Mouse (Mus musculus): ENCODE measurements around the gene Clock. TPM values are rescaled to one million over a fixed set of nuclear protein-coding genes. Genes with fewer than 3 reads are reported as not detected.

The Clock gene
- polyA plus RNA-seq, 1 experiment from 2014 or later = 15.2 TPM

DNA sequence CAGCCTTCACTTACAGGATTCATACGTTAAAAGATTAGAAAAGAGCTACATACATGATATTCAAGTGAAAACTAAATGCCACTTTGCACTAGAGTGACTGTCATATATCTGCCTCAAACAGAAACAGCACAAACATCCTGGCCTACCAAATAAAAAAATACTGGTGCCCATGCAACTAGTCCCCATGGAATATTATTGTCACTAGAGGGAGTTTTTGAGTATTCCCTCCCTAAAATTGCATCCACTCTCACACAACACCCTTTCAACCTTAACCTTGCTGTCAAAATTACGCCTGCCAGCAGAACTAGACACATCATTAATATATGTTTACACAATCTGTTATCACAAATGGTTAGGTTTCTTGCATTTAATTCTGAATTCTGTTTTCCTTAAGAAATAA is 2.6 kb downstream of the Clock start:
- Histone ChIP-seq H3K27me3 (ENCODE audit: control insufficient read depth, insufficient read depth, low read length) (no peaks in the 10 kb centered on the region), H3K36me3 (ENCODE audit: control insufficient read depth, insufficient read depth, low read length) (no peaks in the 10 kb centered on the region), H3K4me3 (ENCODE audit: low read depth, low read length) (no peak overlapping the region), H3K9ac (ENCODE audit: low read length) (no peak overlapping the region), H3K9me3 (ENCODE audit: control insufficient read depth, low read length) (no peaks in the 10 kb centered on the region), H3K4me2 (ENCODE audit: low read depth, low read length, severe bottlenecking) (no peak overlapping the region), H3K27ac (ENCODE audit: low read depth, low read length) (no peak overlapping the region), H3K4me1 (replicated peaks; ENCODE audit: control insufficient read depth, insufficient read depth, low read length) (no peaks in the 10 kb centered on the region; the same call in 1 of the 2 replicates)
- 87% methylated on average over 2 of the region's 2 CpGs for WGBS
- no peak for ATAC-seq (replicated peaks; ENCODE audit: low FRiP score)
- no peak for DNase-seq (ENCODE audit: low spot score)

DNA sequence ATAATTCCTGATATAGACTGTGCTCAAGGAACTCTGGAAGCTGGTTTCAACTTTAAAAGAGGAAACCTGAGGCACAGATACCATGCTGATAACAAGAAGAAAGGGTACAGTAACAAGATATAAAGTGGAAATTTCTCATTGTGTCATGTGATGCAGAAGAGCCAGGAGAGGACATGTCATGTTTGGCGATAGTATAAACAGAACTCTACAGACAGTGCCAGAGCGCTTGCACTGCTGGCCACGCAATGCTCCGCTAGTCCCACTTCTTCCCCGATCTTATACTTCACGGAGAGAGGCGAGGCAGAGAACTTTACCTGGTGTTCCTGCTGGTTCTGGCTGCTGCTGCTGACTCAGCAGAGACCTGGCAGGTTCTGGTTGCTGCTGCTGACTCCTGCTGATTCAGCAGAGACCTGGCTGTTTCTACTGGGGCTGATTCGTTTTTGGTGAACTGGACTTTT is 15.3 kb downstream of the Clock start:
- Histone ChIP-seq H3K9ac (ENCODE audit: low read length) (no peak overlapping the region), H3K36me3 (ENCODE audit: control insufficient read depth, insufficient read depth, low read length) (no peaks in the 10 kb centered on the region), H3K9me3 (ENCODE audit: control insufficient read depth, low read length) (no peaks in the 10 kb centered on the region), H3K4me1 (replicated peaks; ENCODE audit: control insufficient read depth, insufficient read depth, low read length) (no peaks in the 10 kb centered on the region), H3K27ac (ENCODE audit: low read depth, low read length) (no peak overlapping the region), H3K4me2 (ENCODE audit: low read depth, low read length, severe bottlenecking) (no peak overlapping the region), H3K4me3 (ENCODE audit: low read depth, low read length) (no peak overlapping the region), H3K27me3 (ENCODE audit: control insufficient read depth, insufficient read depth, low read length) (no peaks in the 10 kb centered on the region)
- no peak for ATAC-seq (replicated peaks; ENCODE audit: low FRiP score)
- no peak for DNase-seq (ENCODE audit: low spot score)
- 95% methylated on average over 8 of the region's 8 CpGs for WGBS

DNA sequence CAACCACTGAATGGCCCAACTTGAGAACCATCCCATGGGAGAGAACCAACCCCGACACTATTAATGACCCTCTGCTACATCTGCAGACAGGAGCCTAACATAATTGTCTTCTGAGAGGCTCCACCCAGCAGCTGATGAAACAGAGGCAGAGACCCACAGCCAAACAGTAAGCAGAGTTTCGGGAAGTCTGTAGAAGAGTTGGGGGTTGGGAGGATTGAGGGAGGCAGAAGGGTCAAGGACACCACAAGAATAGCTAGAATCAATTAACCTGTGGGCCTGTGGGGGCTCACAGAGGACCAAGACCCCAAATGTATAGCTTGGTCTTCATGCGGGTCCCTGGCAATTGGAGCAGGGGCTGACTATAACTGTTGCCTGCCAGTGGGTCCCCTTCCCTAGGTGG is 16.3 kb downstream of the Clock start:
- ATAC-seq (replicated peaks; ENCODE audit: low FRiP score) = no peak
- Histone ChIP-seq H3K4me1 (replicated peaks; ENCODE audit: control insufficient read depth, insufficient read depth, low read length) (no peaks in the 10 kb centered on the region), H3K27ac (ENCODE audit: low read depth, low read length) (no peak overlapping the region), H3K9ac (ENCODE audit: low read length) (no peak overlapping the region), H3K27me3 (ENCODE audit: control insufficient read depth, insufficient read depth, low read length) (no peaks in the 10 kb centered on the region), H3K4me3 (ENCODE audit: low read depth, low read length) (no peak overlapping the region), H3K9me3 (ENCODE audit: control insufficient read depth, low read length) (no peaks in the 10 kb centered on the region), H3K36me3 (ENCODE audit: control insufficient read depth, insufficient read depth, low read length) (no peaks in the 10 kb centered on the region), H3K4me2 (ENCODE audit: low read depth, low read length, severe bottlenecking) (no peak overlapping the region)
- 94% methylated on average over 3 of the region's 3 CpGs for WGBS
- DNase-seq (ENCODE audit: low spot score) = no peak

DNA sequence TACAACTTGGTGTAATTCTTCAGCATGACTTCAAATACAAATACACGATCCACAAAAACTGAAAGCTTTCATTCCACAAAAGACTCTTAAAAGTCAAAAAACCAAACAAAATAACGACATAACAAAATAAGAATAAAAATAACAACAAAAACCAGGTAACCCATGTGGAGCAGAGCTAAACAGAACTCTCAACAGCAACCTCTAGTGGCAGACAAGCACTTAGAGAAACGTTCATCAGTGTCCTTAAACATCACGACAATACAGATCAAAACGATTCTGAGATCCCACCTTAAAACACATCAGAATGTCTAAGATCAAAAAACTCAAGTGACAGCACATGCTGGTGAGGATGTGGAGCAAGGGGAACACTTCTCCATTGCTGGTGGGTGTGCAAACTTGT is 17.5 kb downstream of the Clock start:
- no peaks in the 10 kb centered on the region for H3K27me3 ChIP-seq (ENCODE audit: control insufficient read depth, insufficient read depth, low read length)
- no peak for DNase-seq (ENCODE audit: low spot score)
- no peak for ATAC-seq (replicated peaks; ENCODE audit: low FRiP score)
- no peak overlapping the region for H3K9ac ChIP-seq (ENCODE audit: low read length)
- no peak overlapping the region for H3K27ac ChIP-seq (ENCODE audit: low read depth, low read length)
- no peak overlapping the region for H3K4me2 ChIP-seq (ENCODE audit: low read depth, low read length, severe bottlenecking)
- WGBS = 81% methylated on average over 5 of the region's 5 CpGs
- no peak overlapping the region for H3K4me3 ChIP-seq (ENCODE audit: low read depth, low read length)
- H3K9me3 ChIP-seq (ENCODE audit: control insufficient read depth, low read length) = no peaks in the 10 kb centered on the region
- no peaks in the 10 kb centered on the region for H3K4me1 ChIP-seq (replicated peaks; ENCODE audit: control insufficient read depth, insufficient read depth, low read length)
- H3K36me3 ChIP-seq (ENCODE audit: control insufficient read depth, insufficient read depth, low read length) = no peaks in the 10 kb centered on the region

DNA sequence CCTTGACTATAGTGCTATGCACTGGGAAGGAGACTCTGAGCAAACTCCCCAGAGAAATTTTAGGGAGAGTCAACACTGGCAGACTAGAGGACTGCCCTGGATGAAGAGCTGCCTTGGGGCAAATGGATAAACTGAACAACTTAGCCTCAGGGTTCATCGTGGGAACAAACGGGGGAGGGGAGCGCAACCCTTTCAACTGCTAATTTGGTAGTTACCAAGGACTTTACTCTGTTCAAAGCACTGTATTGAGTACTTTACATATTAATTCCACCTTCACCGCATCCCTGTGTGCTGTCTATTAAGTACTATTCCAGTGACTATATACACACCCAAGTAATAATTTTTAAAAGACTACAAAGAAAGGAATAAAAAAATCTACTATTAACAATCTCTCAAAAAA is 18.9 kb downstream of the Clock start:
- ATAC-seq (replicated peaks; ENCODE audit: low FRiP score) = no peak
- H3K4me3 ChIP-seq (ENCODE audit: low read depth, low read length) = no peak overlapping the region
- no peaks in the 10 kb centered on the region for H3K36me3 ChIP-seq (ENCODE audit: control insufficient read depth, insufficient read depth, low read length)
- DNase-seq (ENCODE audit: low spot score) = no peak
- no peak overlapping the region for H3K4me2 ChIP-seq (ENCODE audit: low read depth, low read length, severe bottlenecking)
- H3K27me3 ChIP-seq (ENCODE audit: control insufficient read depth, insufficient read depth, low read length) = no peaks in the 10 kb centered on the region
- no peak overlapping the region for H3K27ac ChIP-seq (ENCODE audit: low read depth, low read length)
- H3K4me1 ChIP-seq (replicated peaks; ENCODE audit: control insufficient read depth, insufficient read depth, low read length) = no peaks in the 10 kb centered on the region
- H3K9me3 ChIP-seq (ENCODE audit: control insufficient read depth, low read length) = no peaks in the 10 kb centered on the region
- WGBS = 52% methylated on average over 4 of the region's 4 CpGs
- H3K9ac ChIP-seq (ENCODE audit: low read length) = no peak overlapping the region

DNA sequence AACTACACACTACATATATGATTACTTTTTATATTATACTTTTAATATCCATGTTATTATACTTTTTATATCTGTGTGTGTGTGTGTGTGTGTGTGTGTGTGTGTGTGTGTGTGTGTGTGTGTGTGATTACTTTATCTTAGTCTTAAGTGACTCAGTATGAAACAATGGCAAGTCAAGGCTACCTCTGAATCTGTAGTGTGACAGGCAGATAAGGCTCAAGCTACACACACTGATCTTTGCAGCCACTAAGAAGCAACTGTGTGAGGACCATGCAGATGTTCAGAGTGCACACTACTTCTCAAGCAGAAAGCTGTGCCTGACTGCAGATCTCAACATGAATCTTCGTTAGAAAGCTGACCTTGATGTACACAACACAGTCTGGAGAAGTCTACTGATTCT is 20.7 kb downstream of the Clock start:
- Histone ChIP-seq H3K27ac (ENCODE audit: low read depth, low read length) (no peak overlapping the region), H3K4me3 (ENCODE audit: low read depth, low read length) (no peak overlapping the region), H3K4me1 (replicated peaks; ENCODE audit: control insufficient read depth, insufficient read depth, low read length) (no peaks in the 10 kb centered on the region), H3K9me3 (ENCODE audit: control insufficient read depth, low read length) (no peaks in the 10 kb centered on the region), H3K4me2 (ENCODE audit: low read depth, low read length, severe bottlenecking) (no peak overlapping the region), H3K36me3 (ENCODE audit: control insufficient read depth, insufficient read depth, low read length) (no peaks in the 10 kb centered on the region), H3K27me3 (ENCODE audit: control insufficient read depth, insufficient read depth, low read length) (no peaks in the 10 kb centered on the region), H3K9ac (ENCODE audit: low read length) (no peak overlapping the region)
- DNase-seq (ENCODE audit: low spot score) (no peak), ATAC-seq (replicated peaks; ENCODE audit: low FRiP score) (no peak)
- WGBS = 89% methylated on average over 1 of the region's 1 CpGs

DNA sequence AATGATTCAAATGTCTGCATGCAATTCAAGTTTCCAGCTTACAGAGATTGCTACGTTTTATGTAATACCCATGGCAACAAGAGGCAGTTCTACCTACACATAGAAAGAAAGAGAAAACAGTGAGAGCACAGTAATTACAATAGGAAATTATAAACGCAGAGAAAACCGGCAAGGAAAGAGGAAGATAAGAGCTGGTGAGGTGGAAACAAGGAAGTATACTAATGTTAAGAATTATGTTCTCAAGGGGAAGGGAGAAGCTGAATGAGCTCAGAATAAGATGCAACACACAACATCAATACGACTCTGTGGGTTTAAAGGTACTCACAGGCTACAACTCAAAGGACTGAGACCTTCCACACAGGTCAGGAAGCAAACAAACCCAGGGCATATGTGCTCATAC is 29.6 kb downstream of the Clock start:
- H3K9me3 ChIP-seq (ENCODE audit: control insufficient read depth, low read length) = no peaks in the 10 kb centered on the region
- H3K27me3 ChIP-seq (ENCODE audit: control insufficient read depth, insufficient read depth, low read length) = no peaks in the 10 kb centered on the region
- no peak overlapping the region for H3K4me2 ChIP-seq (ENCODE audit: low read depth, low read length, severe bottlenecking)
- DNase-seq (ENCODE audit: low spot score) = no peak
- 92% methylated on average over 4 of the region's 4 CpGs for WGBS
- no peak overlapping the region for H3K4me3 ChIP-seq (ENCODE audit: low read depth, low read length)
- H3K27ac ChIP-seq (ENCODE audit: low read depth, low read length) = no peak overlapping the region
- no peaks in the 10 kb centered on the region for H3K36me3 ChIP-seq (ENCODE audit: control insufficient read depth, insufficient read depth, low read length)
- H3K9ac ChIP-seq (ENCODE audit: low read length) = no peak overlapping the region
- no peaks in the 10 kb centered on the region for H3K4me1 ChIP-seq (replicated peaks; ENCODE audit: control insufficient read depth, insufficient read depth, low read length)
- ATAC-seq (replicated peaks; ENCODE audit: low FRiP score) = no peak

DNA sequence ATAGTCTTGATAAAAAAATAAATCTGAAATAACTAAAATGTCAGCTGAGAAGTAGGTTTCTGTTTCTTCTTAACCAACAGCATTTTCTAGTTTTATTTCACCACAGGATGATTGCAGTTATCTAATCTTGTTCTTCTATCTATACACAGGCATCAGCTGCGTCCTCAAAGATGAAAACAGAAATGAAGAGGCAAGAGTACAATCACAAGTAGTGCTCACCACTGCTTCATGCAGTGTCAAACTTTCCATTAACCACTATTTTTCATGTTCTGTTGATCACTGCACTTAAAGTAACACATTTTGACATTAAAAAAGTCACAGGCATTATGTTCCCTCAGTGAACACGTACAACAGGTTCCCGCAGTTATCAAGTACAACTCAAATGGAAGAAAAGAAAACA is 53.6 kb downstream of the Clock start:
- Histone ChIP-seq H3K4me2 (ENCODE audit: low read depth, low read length, severe bottlenecking) (no peak overlapping the region), H3K27me3 (ENCODE audit: control insufficient read depth, insufficient read depth, low read length) (no peaks in the 10 kb centered on the region), H3K9ac (ENCODE audit: low read length) (no peak overlapping the region), H3K9me3 (ENCODE audit: control insufficient read depth, low read length) (no peaks in the 10 kb centered on the region), H3K27ac (ENCODE audit: low read depth, low read length) (no peak overlapping the region), H3K4me1 (replicated peaks; ENCODE audit: control insufficient read depth, insufficient read depth, low read length) (0 out of 2 replicates have a peak, but pooled peaks cover 2% of the 10 kb centered on the region), H3K4me3 (ENCODE audit: low read depth, low read length) (no peak overlapping the region), H3K36me3 (ENCODE audit: control insufficient read depth, insufficient read depth, low read length) (no peaks in the 10 kb centered on the region)
- 96% methylated on average over 3 of the region's 3 CpGs for WGBS
- no peak for DNase-seq (ENCODE audit: low spot score)
- ATAC-seq (replicated peaks; ENCODE audit: low FRiP score) = no peak

DNA sequence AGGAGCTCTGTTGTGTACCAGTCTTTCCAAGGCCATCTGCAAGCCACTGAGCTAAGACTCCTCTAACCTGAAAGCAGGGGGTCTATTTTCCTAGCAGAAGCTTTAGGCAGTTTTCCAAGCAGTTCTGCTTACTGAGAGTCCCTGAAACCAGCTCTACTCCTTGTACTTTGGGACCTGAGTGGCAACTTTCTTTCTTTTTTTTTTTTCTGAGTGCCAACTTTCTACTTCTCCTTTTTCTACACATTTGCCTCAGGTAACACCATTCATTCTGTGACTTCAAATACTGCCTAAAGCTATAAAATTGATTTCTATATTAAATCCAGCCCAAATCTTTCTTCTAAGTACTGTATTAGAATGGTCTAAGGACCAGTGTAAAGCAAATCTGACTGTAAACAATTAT is 58.1 kb downstream of the Clock start:
- no peaks in the 10 kb centered on the region for H3K36me3 ChIP-seq (ENCODE audit: control insufficient read depth, insufficient read depth, low read length)
- no peaks in the 10 kb centered on the region for H3K4me1 ChIP-seq (replicated peaks; ENCODE audit: control insufficient read depth, insufficient read depth, low read length)
- no peaks in the 10 kb centered on the region for H3K9me3 ChIP-seq (ENCODE audit: control insufficient read depth, low read length)
- H3K27me3 ChIP-seq (ENCODE audit: control insufficient read depth, insufficient read depth, low read length) = no peaks in the 10 kb centered on the region
- no peak for DNase-seq (ENCODE audit: low spot score)
- H3K27ac ChIP-seq (ENCODE audit: low read depth, low read length) = no peak overlapping the region
- H3K4me2 ChIP-seq (ENCODE audit: low read depth, low read length, severe bottlenecking) = no peak overlapping the region
- ATAC-seq (replicated peaks; ENCODE audit: low FRiP score) = no peak
- H3K4me3 ChIP-seq (ENCODE audit: low read depth, low read length) = no peak overlapping the region
- H3K9ac ChIP-seq (ENCODE audit: low read length) = no peak overlapping the region

Data from forebrain, embryonic 11.5 days (tissue).